Mouse (Mus musculus): ENCODE data around the gene Csad. TPM values are rescaled to one million over a fixed set of nuclear protein-coding genes. Genes with fewer than 3 reads are reported as not detected.

The Csad gene
- polyA plus RNA-seq, 1 experiment from 2014 or later: 53.5 TPM

DNA sequence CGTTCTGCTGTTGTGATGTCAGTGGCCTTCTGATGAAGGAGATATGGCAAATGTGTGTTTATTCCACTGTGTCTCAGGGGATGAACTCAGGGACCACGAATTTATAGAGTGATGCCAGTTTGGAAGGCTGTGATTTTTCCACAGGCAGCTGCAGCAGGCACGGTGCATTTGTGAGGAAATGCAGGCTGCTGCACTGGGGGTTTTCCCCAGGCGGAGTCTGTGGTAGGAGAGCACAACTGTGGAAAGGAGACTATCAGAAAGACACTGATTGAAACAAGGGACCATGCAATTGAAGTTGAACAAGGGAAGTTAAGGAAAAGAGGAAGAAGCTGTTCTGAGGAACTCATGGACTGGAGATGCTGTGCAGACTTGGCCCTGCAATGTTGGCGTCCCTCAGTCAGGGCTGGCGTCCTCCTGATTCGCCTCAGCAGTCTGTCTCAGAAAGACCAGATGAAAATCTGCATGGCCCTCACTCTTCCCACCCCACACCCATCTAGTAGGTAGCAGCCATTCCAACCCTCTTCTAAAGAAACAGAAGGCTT is 12.2 kb downstream of the Csad start:
- Histone ChIP-seq H3K27ac (no peak overlapping the region), H3K9ac (no peak overlapping the region), H3K27me3 (no peaks in the 10 kb centered on the region), H3K36me3 (0 out of 2 replicates have a peak, but pooled peaks cover 7% of the 10 kb centered on the region), H3K4me1 (no peaks in the 10 kb centered on the region), H3K4me3 (no peak overlapping the region), H3K9me3 (replicated peaks) (no peaks in the 10 kb centered on the region), H3K4me2 (replicated peaks) (no peak overlapping the region)
- WGBS: 83% methylated on average over 7 of the region's 7 CpGs
- no peak for ATAC-seq (ENCODE audit: low FRiP score)

DNA sequence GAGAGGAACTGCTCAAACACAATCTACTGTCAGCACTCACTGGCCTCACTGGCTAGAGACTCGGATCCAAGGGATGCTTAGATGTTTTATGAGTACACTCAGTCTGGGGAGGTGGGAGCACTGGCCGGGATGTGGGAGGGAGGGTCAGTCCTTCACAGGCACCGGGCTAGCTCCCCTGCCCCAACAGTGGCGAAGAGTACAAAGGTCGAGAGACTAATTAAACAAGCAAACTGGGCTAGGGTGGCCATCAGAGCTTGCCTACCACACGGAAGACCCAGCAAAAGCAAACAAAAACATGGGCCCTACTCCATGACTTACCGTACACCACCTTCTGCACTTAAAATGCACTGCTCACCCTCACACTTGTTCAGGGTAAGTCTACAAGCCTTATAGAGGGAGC is 12.8 kb downstream of the Csad start:
- H3K27me3 ChIP-seq: no peaks in the 10 kb centered on the region
- H3K27ac ChIP-seq: no peak overlapping the region
- no peak for ATAC-seq (ENCODE audit: low FRiP score)
- no peak overlapping the region for H3K9ac ChIP-seq
- 69% methylated on average over 7 of the region's 7 CpGs for WGBS
- H3K36me3 ChIP-seq: 0 out of 2 replicates have a peak, but pooled peaks cover 7% of the 10 kb centered on the region
- no peaks in the 10 kb centered on the region for H3K4me1 ChIP-seq
- H3K9me3 ChIP-seq (replicated peaks): no peaks in the 10 kb centered on the region
- no peak overlapping the region for H3K4me3 ChIP-seq
- H3K4me2 ChIP-seq (replicated peaks): no peak overlapping the region

DNA sequence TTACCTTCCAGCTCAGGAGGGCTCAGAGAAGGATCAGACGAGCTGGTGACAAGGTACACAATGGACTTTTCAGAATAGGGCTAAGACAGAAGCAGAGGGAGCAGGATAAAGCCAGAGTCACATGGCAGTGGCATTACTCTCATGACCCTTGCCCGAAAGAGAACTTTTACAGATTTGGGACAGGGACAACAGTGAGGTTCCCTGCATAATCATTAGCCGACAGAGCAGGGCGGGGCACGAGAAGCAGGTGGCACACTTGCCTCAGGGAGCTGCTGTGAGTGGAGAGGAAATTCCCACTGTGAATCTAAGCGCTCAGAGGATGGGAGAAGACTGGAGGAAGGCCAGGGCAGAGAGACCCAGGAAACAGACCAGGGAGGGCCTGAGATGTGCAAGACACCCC is 15.6 kb downstream of the Csad start:
- H3K9me3 ChIP-seq (replicated peaks): no peaks in the 10 kb centered on the region
- WGBS: 66% methylated on average over 6 of the region's 6 CpGs
- no peak overlapping the region for H3K4me2 ChIP-seq (replicated peaks)
- H3K36me3 ChIP-seq: peaks cover 16% of the 10 kb centered on the region
- no peak for ATAC-seq (ENCODE audit: low FRiP score)
- no peaks in the 10 kb centered on the region for H3K4me1 ChIP-seq
- no peak overlapping the region for H3K9ac ChIP-seq
- no peaks in the 10 kb centered on the region for H3K27me3 ChIP-seq
- H3K4me3 ChIP-seq: no peak overlapping the region
- no peak overlapping the region for H3K27ac ChIP-seq

DNA sequence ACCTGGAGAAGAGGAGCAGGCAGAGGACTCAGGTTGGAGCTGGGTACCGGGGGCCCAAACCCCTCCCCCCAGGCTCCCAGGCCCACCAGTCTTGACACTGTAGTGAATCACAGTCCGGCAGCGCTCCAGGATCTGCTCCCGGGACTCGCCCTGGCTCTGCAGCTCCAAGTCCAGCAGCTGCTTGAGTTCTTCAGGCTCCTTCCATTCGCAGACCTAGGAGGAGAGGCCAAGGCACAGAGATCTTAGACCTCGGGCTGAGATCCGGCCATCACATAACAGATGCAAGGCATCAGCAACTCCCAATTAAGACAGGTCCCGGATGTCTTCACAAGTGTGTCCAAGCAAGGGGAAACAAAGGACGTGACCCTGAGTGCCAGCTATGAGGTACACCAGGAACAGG is 16.4 kb downstream of the Csad start:
- no peak overlapping the region for H3K27ac ChIP-seq
- H3K9me3 ChIP-seq (replicated peaks): no peaks in the 10 kb centered on the region
- no peak overlapping the region for H3K4me2 ChIP-seq (replicated peaks)
- peaks cover 19% of the 10 kb centered on the region for H3K36me3 ChIP-seq
- 86% methylated on average over 10 of the region's 10 CpGs for WGBS
- H3K27me3 ChIP-seq: no peaks in the 10 kb centered on the region
- no peaks in the 10 kb centered on the region for H3K4me1 ChIP-seq
- ATAC-seq (ENCODE audit: low FRiP score): no peak
- no peak overlapping the region for H3K4me3 ChIP-seq
- H3K9ac ChIP-seq: no peak overlapping the region

DNA sequence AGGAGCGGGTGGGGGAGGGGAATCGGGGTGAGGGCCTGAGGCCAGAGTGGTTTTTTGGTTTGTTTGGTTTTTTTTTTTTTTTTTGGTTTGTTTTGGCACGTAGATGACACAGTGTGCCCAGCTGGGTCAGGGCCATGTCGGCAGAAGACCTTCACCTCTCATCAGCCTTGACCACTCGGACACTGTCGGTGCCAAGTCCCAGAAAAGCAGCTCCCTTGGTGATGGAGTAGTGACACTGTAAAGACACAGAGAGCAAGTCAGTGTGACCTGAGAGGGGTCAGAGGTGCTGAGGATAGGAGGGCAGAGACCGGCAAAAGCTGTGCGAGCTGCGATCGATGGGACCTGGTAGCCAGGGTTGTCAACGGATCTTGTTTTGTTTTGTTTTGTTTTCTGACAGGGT is 18.3 kb downstream of the Csad start:
- H3K36me3 ChIP-seq: peaks cover 19% of the 10 kb centered on the region

DNA sequence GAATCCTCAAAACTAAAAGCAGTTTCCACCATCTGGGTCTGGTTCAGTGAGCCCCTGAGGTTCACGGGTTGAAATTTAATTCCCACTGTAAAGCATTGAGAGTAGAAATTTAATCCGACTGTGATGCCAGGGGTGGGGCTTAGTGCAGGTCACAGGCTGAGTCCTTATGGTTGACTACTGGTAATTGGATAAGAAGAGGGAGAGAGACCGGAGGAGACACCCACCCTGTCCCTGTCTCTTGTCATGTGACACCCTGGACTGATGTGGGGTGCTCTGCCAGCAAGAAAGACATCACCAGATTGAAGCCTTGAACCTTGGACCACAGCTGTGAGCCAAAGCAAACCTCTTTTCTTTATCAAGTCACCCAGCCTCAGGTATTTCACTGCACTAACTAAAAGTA is 21.4 kb downstream of the Csad start:
- WGBS: 81% methylated on average over 3 of the region's 3 CpGs
- Histone ChIP-seq H3K36me3 (peaks cover 16% of the 10 kb centered on the region), H3K4me1 (no peaks in the 10 kb centered on the region), H3K27ac (no peak overlapping the region), H3K4me2 (replicated peaks) (no peak overlapping the region), H3K9ac (no peak overlapping the region), H3K9me3 (replicated peaks) (no peaks in the 10 kb centered on the region), H3K27me3 (no peaks in the 10 kb centered on the region), H3K4me3 (no peak overlapping the region)
- ATAC-seq (ENCODE audit: low FRiP score): no peak

More for the DNA sequence above, 18.3 kb downstream of the Csad start:
- H3K4me1 ChIP-seq: no peaks in the 10 kb centered on the region
- no peaks in the 10 kb centered on the region for H3K27me3 ChIP-seq
- no peaks in the 10 kb centered on the region for H3K9me3 ChIP-seq (replicated peaks)
- no peak overlapping the region for H3K9ac ChIP-seq
- no peak overlapping the region for H3K27ac ChIP-seq
- 79% methylated on average over 11 of the region's 11 CpGs for WGBS
- no peak overlapping the region for H3K4me3 ChIP-seq
- no peak for ATAC-seq (ENCODE audit: low FRiP score)
- no peak overlapping the region for H3K4me2 ChIP-seq (replicated peaks)

DNA sequence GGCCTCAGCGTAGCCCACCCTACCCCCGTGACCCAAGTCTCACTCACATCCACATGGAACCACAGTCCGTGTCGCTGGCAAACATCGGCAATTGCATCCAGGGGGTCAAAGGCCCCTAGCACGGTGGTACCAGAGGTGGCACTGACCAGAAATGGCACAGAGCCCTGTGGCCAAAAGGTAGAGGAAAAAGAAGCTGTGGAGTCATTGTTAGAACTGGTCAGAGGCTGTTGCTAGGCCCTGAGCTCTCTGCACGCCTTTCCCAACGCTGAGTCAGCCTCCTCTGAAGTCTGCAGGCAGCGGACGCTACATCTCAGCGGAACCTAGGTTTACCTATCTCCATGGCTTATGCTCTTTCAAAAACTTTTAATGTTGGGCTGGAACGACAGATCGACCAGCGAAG is 24.6 kb downstream of the Csad start:
- no peak overlapping the region for H3K9ac ChIP-seq
- H3K4me2 ChIP-seq (replicated peaks): no peak overlapping the region
- 90% methylated on average over 14 of the region's 14 CpGs for WGBS
- no peaks in the 10 kb centered on the region for H3K4me1 ChIP-seq
- ATAC-seq (ENCODE audit: low FRiP score): no peak
- H3K4me3 ChIP-seq: no peak overlapping the region
- peaks cover 3% of the 10 kb centered on the region; the same call in 1 of the 2 replicates for H3K36me3 ChIP-seq
- no peak overlapping the region for H3K27ac ChIP-seq
- H3K27me3 ChIP-seq: no peaks in the 10 kb centered on the region
- no peaks in the 10 kb centered on the region for H3K9me3 ChIP-seq (replicated peaks)

DNA sequence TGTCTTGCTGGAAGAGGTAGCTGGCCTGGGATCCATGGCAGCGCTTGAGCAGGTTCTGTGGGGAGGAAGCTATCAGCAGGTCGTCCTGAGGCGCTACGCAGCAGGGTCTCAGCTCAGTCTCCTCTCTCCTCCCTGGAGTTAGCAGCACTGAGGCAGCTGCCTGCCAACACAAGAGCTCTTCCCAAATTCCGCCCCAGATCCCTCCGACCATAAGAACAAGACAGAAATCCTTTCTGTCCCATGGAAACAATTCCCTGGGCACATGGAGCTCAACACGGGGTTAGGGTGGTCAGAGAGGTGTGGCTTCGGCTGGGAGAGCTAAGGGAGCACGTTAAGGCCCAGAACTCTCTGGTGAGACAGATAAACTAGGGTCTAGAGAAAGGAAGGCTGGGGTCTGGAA is 25.4 kb downstream of the Csad start:
- Histone ChIP-seq H3K27ac (no peak overlapping the region), H3K36me3 (peaks cover 3% of the 10 kb centered on the region; the same call in 1 of the 2 replicates), H3K4me3 (no peak overlapping the region), H3K4me2 (replicated peaks) (no peak overlapping the region), H3K4me1 (no peaks in the 10 kb centered on the region), H3K9ac (no peak overlapping the region), H3K27me3 (no peaks in the 10 kb centered on the region), H3K9me3 (replicated peaks) (no peaks in the 10 kb centered on the region)
- ATAC-seq (ENCODE audit: low FRiP score): no peak
- WGBS: 80% methylated on average over 9 of the region's 9 CpGs

DNA sequence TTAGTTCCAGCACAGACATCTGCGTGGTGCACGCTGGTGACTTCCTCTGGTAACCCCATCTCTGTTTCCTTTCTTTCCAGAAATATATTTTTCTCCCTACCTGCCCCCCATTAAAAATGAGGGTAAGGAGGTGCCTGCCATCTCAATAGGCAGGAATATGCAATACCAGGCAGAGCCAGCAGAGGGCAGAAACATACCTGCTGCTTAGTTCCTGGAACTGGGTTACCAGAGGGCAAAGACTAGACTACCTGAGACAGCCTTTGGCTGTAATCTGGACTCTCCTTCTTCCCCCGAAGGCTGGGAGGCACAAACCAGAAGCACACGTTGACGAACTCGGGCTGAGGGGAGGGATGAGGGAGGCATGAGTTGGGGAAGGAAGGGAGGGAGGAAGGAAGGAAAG is 26.2 kb downstream of the Csad start:
- no peak for ATAC-seq (ENCODE audit: low FRiP score)
- no peaks in the 10 kb centered on the region for H3K9me3 ChIP-seq (replicated peaks)
- WGBS: 33% methylated on average over 3 of the region's 6 CpGs

DNA sequence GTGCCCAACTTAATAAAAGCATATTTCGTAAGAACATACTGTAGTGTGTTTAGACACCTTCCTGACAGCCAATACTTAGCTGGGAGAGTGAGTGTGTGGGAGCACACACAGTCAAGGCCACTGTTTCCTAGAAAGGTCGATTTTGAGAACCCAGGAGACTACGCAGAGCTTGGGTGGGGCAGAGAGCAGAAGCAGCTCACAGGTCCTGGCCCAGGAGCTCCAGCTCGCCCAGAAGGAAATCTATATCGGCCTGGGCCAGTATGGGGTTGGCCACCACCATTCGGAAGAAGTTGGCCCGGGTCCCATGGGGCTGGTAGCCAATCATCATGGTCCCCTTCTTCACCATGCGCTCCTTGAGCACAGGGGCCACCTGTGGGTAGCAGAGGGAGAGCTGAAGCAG is 27.1 kb downstream of the Csad start:
- no peak for ATAC-seq (ENCODE audit: low FRiP score)
- WGBS: 89% methylated on average over 8 of the region's 8 CpGs
- Histone ChIP-seq H3K4me3 (no peak overlapping the region), H3K27me3 (no peaks in the 10 kb centered on the region), H3K9me3 (replicated peaks) (no peaks in the 10 kb centered on the region), H3K4me2 (replicated peaks) (no peak overlapping the region), H3K27ac (no peak overlapping the region), H3K4me1 (no peaks in the 10 kb centered on the region), H3K36me3 (no peaks in the 10 kb centered on the region), H3K9ac (no peak overlapping the region)

More for the DNA sequence above, 26.2 kb downstream of the Csad start:
- H3K9ac ChIP-seq: no peak overlapping the region
- H3K36me3 ChIP-seq: no peaks in the 10 kb centered on the region
- no peak overlapping the region for H3K27ac ChIP-seq
- H3K4me1 ChIP-seq: no peaks in the 10 kb centered on the region
- no peaks in the 10 kb centered on the region for H3K27me3 ChIP-seq
- no peak overlapping the region for H3K4me3 ChIP-seq
- no peak overlapping the region for H3K4me2 ChIP-seq (replicated peaks)

DNA sequence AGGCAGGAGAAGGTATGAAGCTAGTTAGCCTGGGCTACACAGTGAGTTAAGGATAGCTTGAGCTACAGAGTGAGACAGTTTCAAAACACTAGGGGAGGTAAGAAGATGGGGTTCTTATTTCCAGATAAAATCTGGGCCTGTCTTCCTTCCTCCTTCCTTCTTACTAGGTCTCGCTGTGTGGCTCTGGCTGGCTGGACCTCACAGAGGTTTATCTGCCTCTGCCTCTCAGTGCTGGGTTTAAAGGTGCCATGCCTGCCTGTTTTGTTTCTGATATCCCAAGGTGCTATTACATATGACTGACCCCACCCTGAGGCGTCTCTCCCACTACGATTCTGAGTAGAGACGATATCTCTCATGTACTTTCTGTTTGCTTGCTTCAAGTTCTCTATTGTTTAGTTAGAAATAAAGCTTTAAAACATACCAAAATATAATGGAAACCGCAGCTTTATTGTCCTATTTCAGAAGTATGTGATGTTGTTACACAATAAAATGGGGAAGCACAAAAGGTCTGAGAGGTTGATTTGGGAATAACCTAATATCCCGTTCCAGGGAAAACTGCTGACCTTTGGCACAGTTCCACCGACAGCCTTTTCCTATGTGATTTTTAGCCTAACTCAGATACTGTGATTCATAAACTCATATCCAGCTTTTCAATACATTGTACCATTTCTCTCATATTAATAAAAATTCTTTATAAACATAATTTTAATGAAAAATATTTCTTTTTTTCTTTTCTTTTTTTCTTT is 27.8 kb downstream of the Csad start:
- no peaks in the 10 kb centered on the region for H3K4me1 ChIP-seq
- no peak overlapping the region for H3K4me3 ChIP-seq
- no peak overlapping the region for H3K4me2 ChIP-seq (replicated peaks)
- no peaks in the 10 kb centered on the region for H3K9me3 ChIP-seq (replicated peaks)
- H3K27ac ChIP-seq: no peak overlapping the region
- no peaks in the 10 kb centered on the region for H3K36me3 ChIP-seq
- WGBS: 92% methylated on average over 7 of the region's 7 CpGs
- H3K27me3 ChIP-seq: no peaks in the 10 kb centered on the region
- no peak for ATAC-seq (ENCODE audit: low FRiP score)
- no peak overlapping the region for H3K9ac ChIP-seq

DNA sequence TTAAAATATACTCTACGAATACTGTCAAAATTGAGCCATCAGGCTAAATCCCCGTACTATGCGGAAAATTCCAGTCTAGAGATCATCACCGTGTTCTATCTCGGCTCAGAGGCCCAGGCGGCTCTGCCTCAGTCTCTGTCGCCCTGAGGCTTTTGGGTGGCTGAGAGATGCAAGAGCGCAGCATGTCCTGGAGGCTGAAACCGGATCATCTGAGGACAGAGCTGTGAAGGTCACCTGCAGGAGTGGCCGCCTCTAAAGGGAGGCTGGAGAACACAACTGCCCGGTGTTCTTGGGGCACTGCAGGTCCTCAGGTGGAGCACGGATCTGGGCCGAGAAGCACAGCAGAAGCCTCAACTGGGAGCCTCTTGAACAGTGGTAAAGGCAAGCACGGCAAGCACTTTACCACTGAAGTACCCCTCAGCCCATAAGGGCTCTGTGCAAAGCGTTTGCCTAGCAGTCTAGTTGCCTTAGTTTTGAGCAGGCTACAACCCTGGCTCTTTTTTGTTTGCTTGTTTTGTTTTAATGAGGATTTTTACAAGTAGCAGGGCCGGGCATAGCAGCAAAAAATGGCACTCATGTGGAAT is 28.7 kb downstream of the Csad start:
- H3K9ac ChIP-seq: no peak overlapping the region
- no peaks in the 10 kb centered on the region for H3K9me3 ChIP-seq (replicated peaks)
- H3K27ac ChIP-seq: no peak overlapping the region
- no peaks in the 10 kb centered on the region for H3K36me3 ChIP-seq
- H3K4me3 ChIP-seq: no peak overlapping the region
- H3K27me3 ChIP-seq: no peaks in the 10 kb centered on the region
- no peak for ATAC-seq (ENCODE audit: low FRiP score)
- WGBS: 87% methylated on average over 16 of the region's 16 CpGs
- H3K4me2 ChIP-seq (replicated peaks): no peak overlapping the region
- no peaks in the 10 kb centered on the region for H3K4me1 ChIP-seq

DNA sequence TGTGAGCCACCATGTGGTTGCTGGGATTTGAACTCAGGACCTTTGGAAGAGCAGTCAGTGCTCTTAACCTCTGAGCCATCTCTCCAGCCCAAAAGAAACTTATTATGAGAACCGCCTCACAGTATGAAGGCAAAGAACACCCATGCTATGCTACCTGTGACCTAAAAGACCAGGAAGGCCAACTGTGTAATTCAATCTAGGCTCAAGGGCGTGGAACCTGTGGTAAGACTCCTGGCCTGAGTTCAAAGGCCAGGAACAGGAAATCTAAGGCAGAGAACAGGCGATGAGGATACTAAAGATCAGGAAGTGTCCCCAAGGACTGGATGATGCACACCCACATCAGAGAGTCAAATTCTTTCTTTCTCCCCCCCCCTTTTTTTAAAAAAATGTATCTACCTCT is 30.9 kb downstream of the Csad start:
- 92% methylated on average over 3 of the region's 3 CpGs for WGBS
- Histone ChIP-seq H3K4me2 (replicated peaks) (no peak overlapping the region), H3K4me1 (no peaks in the 10 kb centered on the region), H3K4me3 (no peak overlapping the region), H3K36me3 (no peaks in the 10 kb centered on the region), H3K27me3 (no peaks in the 10 kb centered on the region), H3K27ac (no peak overlapping the region), H3K9ac (no peak overlapping the region), H3K9me3 (replicated peaks) (no peaks in the 10 kb centered on the region)
- ATAC-seq (ENCODE audit: low FRiP score): no peak

All from hindbrain, embryonic 12.5 days (tissue).